Mouse (Mus musculus) lung, postnatal 0 days (tissue): ENCODE measurements at regions not wholly inside any gene's neighbourhood (a gene's known extent, or its start where the extent isn't known, plus 50 kb on each side); places are given as distances from the start of the nearest gene placed in this dataset.

Experiments used
- ATAC-seq: fragments of 200-750 bp; cut with Nextera tagmentation; 2 replicates; pipeline ENCODE4 v1.8.0; 2017; ENCODE audit warnings: moderate library complexity
- DNase-seq: peaks from one replicate; pipeline ENCODE4 v3.0.0-alpha.2; 2016; ENCODE audit warnings: low spot score
- H3K27ac ChIP-seq: fragments of 300-500 bp; sonication (generic); 2 replicates; pipeline ENCODE4 v1.5.1; 2014; ENCODE audit warnings: antibody characterized with exemption, mild to moderate bottlenecking, low read length, mixed read lengths
- H3K27me3 ChIP-seq: fragments of 300-500 bp; sonication (generic); replicated peaks from 2 replicates; pipeline ENCODE4 v1.6.1; 2014; ENCODE audit warnings: low read length, mixed read lengths; ENCODE audit not compliant: insufficient read depth
- H3K36me3 ChIP-seq: fragments of 300-500 bp; sonication (generic); 2 replicates; pipeline ENCODE4 v1.6.1; 2014; ENCODE audit warnings: low read length, mixed read lengths; ENCODE audit not compliant: insufficient read depth
- H3K4me1 ChIP-seq: fragments of 300-500 bp; sonication (generic); 2 replicates; pipeline ENCODE4 v1.6.1; 2014; ENCODE audit warnings: antibody characterized with exemption, low read depth, low read length, mixed read lengths; ENCODE audit not compliant: insufficient read depth
- H3K4me2 ChIP-seq: fragments of 300-500 bp; sonication (generic); replicated peaks from 2 replicates; pipeline ENCODE4 v1.6.1; 2014; ENCODE audit warnings: low read depth, mild to moderate bottlenecking, low read length, moderate library complexity, mixed read lengths
- H3K4me3 ChIP-seq: fragments of 300-500 bp; sonication (generic); 2 replicates; pipeline ENCODE4 v1.5.1; 2014; ENCODE audit warnings: low read depth, low read length
- H3K9ac ChIP-seq: fragments of 300-500 bp; sonication (generic); replicated peaks from 2 replicates; pipeline ENCODE4 v1.6.1; 2014; ENCODE audit warnings: low read depth, mild to moderate bottlenecking
- H3K9me3 ChIP-seq: fragments of 300-500 bp; sonication (generic); 2 replicates; pipeline ENCODE4 v1.6.1; 2016; ENCODE audit warnings: low read length, mixed read lengths
- CTCF ChIP-seq: IDR thresholded peaks from 2 replicates; pipeline ENCODE4 v1.5.1; 2016; ENCODE audit warnings: antibody characterized with exemption, mild to moderate bottlenecking
- EP300 ChIP-seq: IDR thresholded peaks from 2 replicates; pipeline ENCODE4 v1.6.1; 2016; ENCODE audit warnings: antibody characterized with exemption, mild to moderate bottlenecking, control low read depth
- WGBS: fragments of 180-500 bp; shearing (Covaris S2); extraction: QIAGEN DNeasy Blood & Tissue Kit; methylation state at CpG from one replicate; pipeline ENCODE4 v1.1.7; 2014; 5-methylcytosine and 5-hydroxymethylcytosine counted together

- H3K4me1 ChIP-seq, result no peaks in the 10 kb centered on the region
- H3K9ac ChIP-seq, result no peak overlapping the region
- no peak for DNase-seq
Observed at GRCm38 (mm10) chr9:93846411-93846810, 691.5 kb downstream of the 1190002N15Rik start.

GRCm38 (mm10) chr9:93843869-93844268, 694.0 kb downstream of the 1190002N15Rik start:
- no peak overlapping the region for H3K27ac ChIP-seq
- H3K4me3 ChIP-seq, result no peak overlapping the region
- H3K9me3 ChIP-seq, result no peaks in the 10 kb centered on the region
- no peak for ATAC-seq
- TF ChIP-seq CTCF, result no peak
- no peak for TF ChIP-seq EP300
- H3K36me3 ChIP-seq, result no peaks in the 10 kb centered on the region
- no peak overlapping the region for H3K9ac ChIP-seq
- no peaks in the 10 kb centered on the region for H3K27me3 ChIP-seq
- 75% methylated on average over 5 of the region's 5 CpGs for WGBS
- no peaks in the 10 kb centered on the region for H3K4me1 ChIP-seq
- no peak overlapping the region for H3K4me2 ChIP-seq
- DNase-seq, result no peak

More at GRCm38 (mm10) chr9:93846411-93846810, 691.5 kb downstream of the 1190002N15Rik start:
- Histone ChIP-seq H3K4me2 (no peak overlapping the region), H3K36me3 (no peaks in the 10 kb centered on the region), H3K4me3 (no peak overlapping the region), H3K27me3 (no peaks in the 10 kb centered on the region), H3K9me3 (no peaks in the 10 kb centered on the region), H3K27ac (no peak overlapping the region)
- TF ChIP-seq CTCF, result no peak
- no peak for ATAC-seq
